Mouse (Mus musculus) G1E (cell line): ENCODE measurements around the gene Mllt1.

ENCODE experiments used
- CTCF ChIP-seq: IDR thresholded peaks from 2 replicates; pipeline ENCODE4 v1.5.1; 2012; ENCODE audit warnings: low read depth, low read length, inconsistent platforms, mixed read lengths
- GATA1 ChIP-seq: IDR thresholded peaks from 2 replicates; pipeline ENCODE4 v1.6.1; 2012; ENCODE audit warnings: borderline replicate concordance, low read length, inconsistent platforms, mixed read lengths
- TAL1 ChIP-seq: conservative IDR thresholded peaks from 2 replicates; pipeline ENCODE4 v1.6.1; 2012; ENCODE audit warnings: low read depth, low read length, inconsistent platforms, mixed read lengths

- TF ChIP-seq CTCF = no peak
- no peak for TF ChIP-seq TAL1
- TF ChIP-seq GATA1 = no peak
Observed at GRCm38 (mm10) chr17:56843678-56844077, 91.5 kb downstream of the Mllt1 start.
